Mouse (Mus musculus) cerebellum, adult 8-10 months (tissue): Measurements from ENCODE around the gene Ltbp3.

ENCODE experiments used
- DNase-seq: peaks from one replicate; pipeline ENCODE4 v3.0.0; 2022

The Ltbp3 gene

GRCm38 (mm10) chr19:5807740-5808139 is 67.0 kb downstream of the Ltbp3 start:
- DNase-seq: no peak
